Mouse (Mus musculus): ENCODE results near the gene Six5. TPM values are rescaled to one million over a fixed set of nuclear protein-coding genes. Genes with fewer than 3 reads are reported as not detected.
A peak's percentile ranks its signal among the peaks of the same experiment; 100 is the strongest.

Gene Six5
- polyA plus RNA-seq (2015; fragmentation: Nextera tagmentation; extraction: Ambion mirVana), result 1.8 and 3.1 TPM in 2 replicates

DNA sequence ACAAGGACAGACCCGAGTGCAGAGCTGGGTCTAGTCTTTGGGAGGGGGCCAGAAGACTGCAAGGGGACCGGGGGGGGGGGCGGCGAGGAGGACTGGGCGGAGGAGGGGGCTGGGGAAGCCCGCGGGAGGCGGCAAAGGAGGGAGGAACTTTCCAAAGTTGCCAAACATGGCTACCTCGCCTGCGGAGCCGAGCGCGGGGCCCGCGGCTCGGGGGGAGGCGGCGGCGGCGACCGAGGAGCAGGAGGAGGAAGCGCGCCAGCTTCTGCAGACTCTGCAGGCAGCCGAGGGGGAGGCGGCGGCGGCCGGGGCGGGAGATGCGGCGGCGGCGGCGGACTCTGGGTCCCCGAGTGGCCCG, at the start of gene Six5:
Gene Six5, plus strand, starts transcription at position 124 of the 355 bp plus-strand sequence.
- Histone ChIP-seq H3K36me3 (peaks cover 12% of the 10 kb centered on the region), H3K27me3 (replicated peaks) (peaks cover 44% of the 10 kb centered on the region), H3K4me3 (replicated peaks) (peak within 1 kb of the TSS; percentile 54), H3K27ac (replicated peaks) (peak within 1 kb of the TSS; percentile 86), H3K4me1 (peaks cover 58% of the 10 kb centered on the region), H3K4me2 (peak within 1 kb of the TSS; percentile 98), H3K9ac (replicated peaks) (peak within 1 kb of the TSS; percentile 42), H3K9me3 (replicated peaks) (no peaks in the 10 kb centered on the region)
- WGBS, result 2% methylated on average over 25 of the region's 36 CpGs
- ATAC-seq (ENCODE audit: low FRiP score), result 0 out of 2 replicates have a peak, but pooled peaks have one; percentile 2

- no peaks in the 10 kb centered on the region for H3K27me3 ChIP-seq (replicated peaks)
These were observed 49.8 kb upstream of the Six5 start for GRCm38 (mm10) chr7:19044616-19045015.

DNA sequence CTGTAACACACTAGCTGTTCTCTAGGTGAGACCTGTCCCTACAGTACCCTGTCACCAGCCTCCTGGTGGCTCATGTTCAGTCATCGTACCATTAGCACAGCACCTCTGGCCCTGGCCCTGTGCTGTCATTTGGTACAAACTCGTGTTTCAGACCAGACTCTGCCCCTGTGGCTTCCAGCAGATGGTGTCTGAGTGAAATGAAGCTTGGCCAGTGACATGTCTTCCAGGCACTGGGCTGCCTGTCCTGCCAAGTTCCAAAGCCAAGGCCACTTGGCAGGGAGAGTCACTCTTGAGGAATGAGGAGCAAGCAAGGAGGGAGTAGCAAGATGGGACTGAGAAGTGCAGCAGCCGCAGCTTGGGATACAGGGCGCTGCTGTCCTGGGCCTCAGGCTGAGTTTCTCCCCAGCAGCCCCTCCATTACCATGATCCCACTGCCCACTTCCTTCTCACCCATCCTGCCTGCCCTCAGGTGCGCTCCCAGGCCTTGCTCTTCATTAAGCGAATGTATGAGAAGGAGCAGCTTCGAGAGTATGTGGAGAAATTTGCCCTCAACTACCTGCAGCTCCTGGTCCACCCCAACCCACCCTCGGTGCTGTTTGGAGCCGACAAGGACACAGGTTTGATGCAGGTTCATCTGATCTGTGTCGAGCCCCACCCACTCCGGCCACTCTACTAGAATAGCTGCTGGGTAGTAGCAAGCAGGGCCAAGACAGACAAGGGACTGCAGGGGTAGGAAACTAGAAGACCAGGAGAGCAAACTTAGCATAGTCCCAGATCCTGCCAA, 47.9 kb upstream of the Six5 start:
- Histone ChIP-seq H3K4me1 (no peaks in the 10 kb centered on the region), H3K36me3 (peaks cover 97% of the 10 kb centered on the region), H3K27me3 (replicated peaks) (no peaks in the 10 kb centered on the region), H3K4me3 (replicated peaks) (no peak overlapping the region), H3K9ac (replicated peaks) (no peak overlapping the region), H3K27ac (replicated peaks) (no peak overlapping the region), H3K9me3 (replicated peaks) (no peaks in the 10 kb centered on the region), H3K4me2 (no peak overlapping the region)
- 93% methylated on average over 11 of the region's 11 CpGs for WGBS
- no peak for ATAC-seq (ENCODE audit: low FRiP score)

More at GRCm38 (mm10) chr7:19044616-19045015, 49.8 kb upstream of the Six5 start:
- Histone ChIP-seq H3K9ac (replicated peaks) (no peak overlapping the region), H3K4me1 (no peaks in the 10 kb centered on the region), H3K4me3 (replicated peaks) (no peak overlapping the region), H3K4me2 (no peak overlapping the region), H3K9me3 (replicated peaks) (no peaks in the 10 kb centered on the region), H3K27ac (replicated peaks) (no peak overlapping the region), H3K36me3 (peaks cover 97% of the 10 kb centered on the region)
- WGBS, result 97% methylated on average over 6 of the region's 6 CpGs
- no peak for ATAC-seq (ENCODE audit: low FRiP score)

DNA sequence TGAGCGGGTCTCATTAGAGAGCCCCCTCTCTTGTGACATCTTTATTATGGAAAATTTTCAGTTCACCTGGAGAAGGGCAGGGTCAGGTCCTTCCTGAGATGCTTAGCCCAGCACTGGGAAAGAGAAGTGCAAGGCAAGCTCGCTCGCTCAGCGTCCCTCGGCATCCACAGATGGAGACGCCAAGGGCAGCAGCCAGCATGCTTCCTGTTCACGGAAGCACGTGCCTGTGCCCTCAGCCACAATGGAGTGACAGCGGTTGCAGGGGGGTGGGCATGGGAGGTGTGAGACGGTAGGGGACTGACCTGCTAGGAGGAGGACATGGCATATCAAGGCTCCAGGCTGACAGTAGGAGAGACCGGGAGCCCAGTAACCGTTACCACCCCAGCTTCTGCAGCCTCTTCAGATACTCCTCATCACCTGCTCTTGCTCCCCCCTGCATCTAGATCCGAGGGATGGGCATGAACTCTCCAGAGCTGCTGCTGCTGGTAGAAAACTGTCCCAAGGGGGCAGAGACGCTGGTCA, 46.3 kb upstream of the Six5 start:
- H3K27ac ChIP-seq (replicated peaks), result no peak overlapping the region
- no peak overlapping the region for H3K4me3 ChIP-seq (replicated peaks)
- H3K27me3 ChIP-seq (replicated peaks), result no peaks in the 10 kb centered on the region
- WGBS, result 89% methylated on average over 14 of the region's 14 CpGs
- no peak overlapping the region for H3K9ac ChIP-seq (replicated peaks)
- no peaks in the 10 kb centered on the region for H3K4me1 ChIP-seq
- H3K9me3 ChIP-seq (replicated peaks), result no peaks in the 10 kb centered on the region
- H3K4me2 ChIP-seq, result no peak overlapping the region
- H3K36me3 ChIP-seq, result peaks cover 95% of the 10 kb centered on the region
- no peak for ATAC-seq (ENCODE audit: low FRiP score)

GRCm38 (mm10) chr7:19049252-19049651, 45.1 kb upstream of the Six5 start:
- Histone ChIP-seq H3K9ac (replicated peaks) (no peak overlapping the region), H3K27ac (replicated peaks) (no peak overlapping the region), H3K36me3 (peaks cover 84% of the 10 kb centered on the region), H3K9me3 (replicated peaks) (no peaks in the 10 kb centered on the region), H3K4me1 (peaks cover 5% of the 10 kb centered on the region), H3K4me3 (replicated peaks) (no peak overlapping the region), H3K27me3 (replicated peaks) (no peaks in the 10 kb centered on the region), H3K4me2 (no peak overlapping the region)
- no peak for ATAC-seq (ENCODE audit: low FRiP score)
- WGBS, result 88% methylated on average over 5 of the region's 5 CpGs

DNA sequence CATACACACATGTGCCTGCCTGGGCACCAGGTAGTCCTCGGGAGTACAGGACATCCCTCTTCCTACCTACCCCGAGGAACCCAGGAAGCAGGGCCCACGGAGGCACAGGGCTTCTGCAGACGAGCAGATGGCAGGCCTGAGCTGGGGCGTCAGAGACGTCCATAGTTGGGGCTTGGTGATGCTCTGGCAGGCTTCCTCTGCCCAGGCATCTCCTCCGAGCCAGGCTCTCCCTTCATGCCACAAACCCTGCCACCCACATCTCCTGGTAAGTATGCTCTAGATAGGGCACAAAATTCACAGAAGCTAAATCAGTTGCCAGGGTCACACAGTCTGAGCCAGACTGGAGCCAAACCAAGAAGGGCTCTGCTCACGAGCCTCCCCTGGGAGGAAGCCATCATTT, 44.2 kb upstream of the Six5 start:
- Histone ChIP-seq H3K4me3 (replicated peaks) (no peak overlapping the region), H3K36me3 (peaks cover 75% of the 10 kb centered on the region), H3K27ac (replicated peaks) (no peak overlapping the region), H3K9ac (replicated peaks) (no peak overlapping the region), H3K4me2 (no peak overlapping the region), H3K4me1 (peaks cover 15% of the 10 kb centered on the region), H3K27me3 (replicated peaks) (no peaks in the 10 kb centered on the region), H3K9me3 (replicated peaks) (no peaks in the 10 kb centered on the region)
- ATAC-seq (ENCODE audit: low FRiP score), result no peak
- WGBS, result 91% methylated on average over 8 of the region's 8 CpGs

DNA sequence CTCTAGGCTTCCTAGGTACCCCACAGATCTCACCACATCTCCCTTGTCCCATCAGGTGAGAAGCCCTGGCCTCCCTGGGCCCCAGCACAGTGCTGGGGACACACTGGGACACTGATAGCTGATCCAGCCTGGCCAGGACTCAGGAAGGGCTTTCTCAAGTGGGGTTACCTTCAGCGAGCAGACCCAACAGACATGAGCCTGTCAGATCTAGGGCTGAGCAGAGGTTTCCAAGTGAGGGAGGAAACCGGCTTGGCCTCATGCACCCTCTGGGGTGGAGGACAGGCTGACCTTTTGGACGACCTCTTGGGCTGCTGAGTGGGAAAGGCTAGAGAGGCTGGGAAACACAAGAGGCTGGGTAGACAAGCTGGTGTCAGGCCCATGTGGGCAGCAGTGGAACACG, 43.2 kb upstream of the Six5 start:
- H3K36me3 ChIP-seq, result peaks cover 65% of the 10 kb centered on the region
- H3K9me3 ChIP-seq (replicated peaks), result no peaks in the 10 kb centered on the region
- 80% methylated on average over 4 of the region's 4 CpGs for WGBS
- H3K4me2 ChIP-seq, result no peak overlapping the region
- no peak overlapping the region for H3K27ac ChIP-seq (replicated peaks)
- peaks cover 15% of the 10 kb centered on the region for H3K4me1 ChIP-seq
- no peak overlapping the region for H3K4me3 ChIP-seq (replicated peaks)
- no peak for ATAC-seq (ENCODE audit: low FRiP score)
- no peak overlapping the region for H3K9ac ChIP-seq (replicated peaks)
- H3K27me3 ChIP-seq (replicated peaks), result no peaks in the 10 kb centered on the region

- ATAC-seq (ENCODE audit: low FRiP score), result no peak
- Histone ChIP-seq H3K27me3 (replicated peaks) (no peaks in the 10 kb centered on the region), H3K4me1 (peaks cover 15% of the 10 kb centered on the region), H3K9ac (replicated peaks) (no peak overlapping the region), H3K36me3 (peaks cover 51% of the 10 kb centered on the region), H3K27ac (replicated peaks) (no peak overlapping the region), H3K4me3 (replicated peaks) (no peak overlapping the region), H3K4me2 (no peak overlapping the region), H3K9me3 (replicated peaks) (no peaks in the 10 kb centered on the region)
- 89% methylated on average over 15 of the region's 15 CpGs for WGBS
These were observed 41.9 kb upstream of the Six5 start for GRCm38 (mm10) chr7:19052345-19053135.

DNA sequence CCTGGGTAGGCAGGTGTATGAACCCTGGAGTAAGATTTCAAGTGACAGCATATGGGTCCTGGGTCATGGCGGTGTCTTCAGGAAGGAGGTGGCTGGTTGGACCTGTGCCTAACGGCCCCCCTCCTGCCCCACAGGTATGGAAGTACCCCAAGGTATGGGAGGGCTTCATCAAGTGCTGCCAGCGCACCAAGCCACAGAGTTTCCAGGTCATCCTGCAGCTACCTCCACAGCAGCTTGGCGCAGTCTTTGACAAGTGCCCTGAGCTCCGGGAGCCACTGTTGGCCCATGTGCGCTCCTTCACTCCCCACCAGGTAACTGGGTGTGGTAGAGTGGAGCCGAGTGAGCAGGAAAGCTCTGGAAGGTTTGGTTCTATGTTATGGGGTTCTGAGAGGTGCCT, 41.3 kb upstream of the Six5 start:
- no peak for ATAC-seq (ENCODE audit: low FRiP score)

GRCm38 (mm10) chr7:19054047-19054776, 40.2 kb upstream of the Six5 start, which contains the start of gene Rsph6a:
TSS of gene Rsph6a (plus strand) at chr7:19054690.
- peaks cover 15% of the 10 kb centered on the region for H3K4me1 ChIP-seq
- H3K4me2 ChIP-seq, result peak within 1 kb of the TSS; percentile 58
- no peaks in the 10 kb centered on the region for H3K9me3 ChIP-seq (replicated peaks)
- 28% methylated on average over 33 of the region's 33 CpGs for WGBS
- peak within 1 kb of the TSS; percentile 28; the same call in 1 of the 2 replicates for H3K9ac ChIP-seq (replicated peaks)
- H3K27ac ChIP-seq (replicated peaks), result 0 out of 2 replicates have a peak within 1 kb of the TSS, but pooled peaks have one; percentile 28
- peak; percentile 80 for ATAC-seq (ENCODE audit: low FRiP score)
- H3K36me3 ChIP-seq, result peaks cover 37% of the 10 kb centered on the region
- peak within 1 kb of the TSS; percentile 26 for H3K4me3 ChIP-seq (replicated peaks)
- H3K27me3 ChIP-seq (replicated peaks), result no peaks in the 10 kb centered on the region

More for the DNA sequence above, 41.3 kb upstream of the Six5 start:
- H3K36me3 ChIP-seq, result peaks cover 47% of the 10 kb centered on the region
- no peak overlapping the region for H3K27ac ChIP-seq (replicated peaks)
- 94% methylated on average over 7 of the region's 7 CpGs for WGBS
- no peak overlapping the region for H3K4me3 ChIP-seq (replicated peaks)
- no peak overlapping the region for H3K4me2 ChIP-seq
- H3K9ac ChIP-seq (replicated peaks), result no peak overlapping the region
- H3K9me3 ChIP-seq (replicated peaks), result no peaks in the 10 kb centered on the region
- peaks cover 15% of the 10 kb centered on the region for H3K4me1 ChIP-seq
- H3K27me3 ChIP-seq (replicated peaks), result no peaks in the 10 kb centered on the region

- ATAC-seq (ENCODE audit: low FRiP score), result peak; percentile 36
- H3K27ac ChIP-seq (replicated peaks), result no peak overlapping the region
These were observed 39.7 kb upstream of the Six5 start for GRCm38 (mm10) chr7:19054777-19055076.

More at GRCm38 (mm10) chr7:19054777-19055076, 39.7 kb upstream of the Six5 start:
- peak overlapping the region; percentile 58 for H3K4me2 ChIP-seq
- 66% methylated on average over 9 of the region's 9 CpGs for WGBS
- H3K27me3 ChIP-seq (replicated peaks), result no peaks in the 10 kb centered on the region
- H3K9ac ChIP-seq (replicated peaks), result peak overlapping the region; percentile 28; the same call in 1 of the 2 replicates
- peaks cover 31% of the 10 kb centered on the region for H3K36me3 ChIP-seq
- peak overlapping the region; percentile 26 for H3K4me3 ChIP-seq (replicated peaks)
- H3K9me3 ChIP-seq (replicated peaks), result no peaks in the 10 kb centered on the region
- peaks cover 15% of the 10 kb centered on the region for H3K4me1 ChIP-seq
